Mouse (Mus musculus) hindlimb bud, embryonic 11.5 days (tissue): ENCODE data around the gene Pik3r5.
A peak's percentile ranks its signal among the peaks of the same experiment; 100 is the strongest.

Source experiments
- DNase-seq: peaks from one replicate; pipeline ENCODE4 v3.0.0-alpha.2; 2012; ENCODE audit warnings: low read depth, low spot score; ENCODE audit errors: extremely low spot score

Pik3r5 gene

DNA sequence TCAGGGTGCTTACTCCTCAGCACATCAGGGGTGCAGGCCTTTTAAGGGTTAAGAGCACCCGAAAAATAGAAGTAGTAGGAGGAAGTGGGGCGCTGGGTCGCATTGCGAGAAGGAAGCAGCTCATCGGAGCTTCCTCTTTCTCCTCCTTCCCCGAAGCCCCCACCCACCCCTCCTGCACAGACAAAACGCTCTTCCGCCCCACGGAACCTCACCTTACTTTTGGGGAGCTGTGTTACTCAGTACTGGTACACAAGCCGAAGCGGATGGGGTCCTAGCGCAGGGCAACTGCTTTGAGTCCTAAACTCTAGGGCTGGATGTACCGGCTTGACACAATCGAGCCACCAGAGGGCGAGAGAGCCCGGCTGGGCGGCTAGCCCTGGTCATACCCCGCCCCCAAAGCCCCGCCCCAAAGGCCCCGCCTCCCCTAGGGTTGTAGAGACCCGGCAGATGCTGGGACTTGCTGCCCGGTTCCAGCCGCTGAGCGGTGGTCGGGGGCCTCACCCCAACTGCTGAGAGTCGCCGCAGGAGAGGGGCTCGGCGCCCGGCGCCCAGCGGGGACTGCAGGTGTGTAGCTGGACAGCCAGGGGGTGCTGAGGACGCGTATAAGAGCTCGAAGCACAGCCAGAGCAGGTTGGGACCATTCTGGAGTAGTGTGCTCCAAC lies at the start of gene Pik3r5:
Gene Pik3r5, plus strand, starts transcription at position 423 of the 662 bp plus-strand sequence.
- DNase-seq: peak; percentile 41

- no peak for DNase-seq
These were observed 48.4 kb upstream of the Pik3r5 start for GRCm38 (mm10) chr11:68383519-68383918.

DNA sequence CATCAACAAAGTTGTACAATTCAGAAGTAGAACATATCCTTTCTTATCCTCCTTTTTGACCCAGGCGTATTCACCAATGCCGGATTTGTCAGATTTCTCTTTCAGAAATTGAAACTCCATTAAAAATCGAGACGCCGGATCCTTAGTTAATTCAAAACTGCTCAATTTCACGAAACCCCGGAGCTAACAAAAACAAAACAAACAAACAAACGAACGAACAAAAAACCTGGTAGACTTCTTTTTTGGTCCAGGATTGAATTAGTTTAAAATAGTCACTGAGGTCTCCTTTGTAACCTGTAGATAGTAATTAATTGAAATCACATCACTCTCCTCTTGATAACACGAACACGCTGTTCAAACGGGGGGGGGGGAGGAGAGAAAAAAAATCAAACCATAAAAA lies 47.8 kb upstream of the Pik3r5 start:
- no peak for DNase-seq

DNA sequence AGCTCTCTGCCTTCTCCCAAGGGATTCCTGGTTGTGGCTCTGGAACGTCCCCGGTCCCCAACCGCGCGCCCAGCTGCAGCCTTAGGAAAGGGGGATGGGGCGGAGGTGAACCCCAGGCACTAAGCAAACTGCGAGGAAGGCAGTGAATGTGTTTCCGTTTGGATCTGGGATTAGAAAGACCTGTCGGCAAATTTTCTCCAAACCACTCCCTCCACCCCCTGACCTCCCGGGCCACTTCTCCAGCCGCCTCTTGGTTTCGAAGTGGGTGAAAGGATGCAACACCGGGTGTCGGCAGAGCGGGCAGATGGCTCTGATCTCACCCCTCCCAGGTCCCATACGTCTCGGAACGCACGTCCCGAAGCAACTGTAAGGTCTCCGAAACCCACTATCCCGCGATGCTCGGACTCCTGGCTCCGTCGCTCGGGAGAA lies 47.3 kb upstream of the Pik3r5 start:
- DNase-seq: no peak

- DNase-seq: no peak
These were observed 46.7 kb upstream of the Pik3r5 start for GRCm38 (mm10) chr11:68385021-68385821.

DNA sequence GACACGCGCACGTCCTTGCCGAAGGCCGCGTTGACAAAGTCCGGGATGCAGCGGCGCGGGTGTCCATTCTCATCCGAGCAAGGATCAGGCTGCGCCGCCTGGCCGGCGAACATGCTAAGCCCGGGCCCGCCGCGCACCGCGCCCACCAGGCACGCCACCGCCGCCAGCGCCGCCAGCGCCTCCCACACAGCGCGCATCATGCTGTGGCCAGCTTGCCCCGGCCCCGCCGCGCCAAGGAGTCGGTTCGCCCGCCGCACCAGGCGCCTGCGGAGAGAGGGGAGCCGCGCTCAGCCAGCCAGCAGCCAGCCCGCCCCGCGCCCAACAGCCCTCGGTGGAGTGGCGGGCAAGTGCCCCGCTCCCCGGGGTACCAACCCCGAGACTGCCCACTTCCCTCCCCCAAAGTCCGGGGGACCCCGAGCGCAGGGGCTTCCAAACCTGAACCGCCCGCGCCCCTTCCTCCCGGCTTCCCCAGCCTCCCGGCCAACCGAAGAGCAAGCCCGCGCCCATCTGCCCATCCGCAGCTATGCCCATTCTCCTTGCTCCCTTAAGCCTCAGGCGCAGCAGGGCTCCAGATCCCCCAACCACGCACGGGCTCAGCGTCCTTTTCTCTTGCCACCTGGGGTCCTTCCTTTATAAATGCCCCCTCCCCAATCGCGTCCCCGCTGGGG lies 45.9 kb upstream of the Pik3r5 start:
- no peak for DNase-seq

- DNase-seq: no peak
These were observed 45.1 kb upstream of the Pik3r5 start for GRCm38 (mm10) chr11:68386589-68387440.

DNA sequence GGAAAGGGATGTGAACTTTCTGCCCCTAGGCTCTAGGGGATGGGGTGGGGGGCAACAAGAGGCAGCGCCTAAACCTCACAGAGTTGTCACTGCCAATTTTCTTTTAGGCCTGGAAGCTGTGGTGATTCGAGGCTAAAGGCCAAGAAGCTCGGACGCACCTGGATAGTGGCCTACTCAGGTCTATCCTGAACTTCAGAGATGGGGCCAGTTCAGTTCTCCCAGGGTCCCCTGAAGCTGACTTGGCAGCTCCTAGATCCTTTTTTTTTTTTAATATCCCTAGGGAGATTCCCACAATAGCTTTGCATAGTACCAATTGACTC lies 44.5 kb upstream of the Pik3r5 start:
- no peak for DNase-seq

- DNase-seq: no peak
These were observed 43.8 kb upstream of the Pik3r5 start for GRCm38 (mm10) chr11:68387971-68388654.

DNA sequence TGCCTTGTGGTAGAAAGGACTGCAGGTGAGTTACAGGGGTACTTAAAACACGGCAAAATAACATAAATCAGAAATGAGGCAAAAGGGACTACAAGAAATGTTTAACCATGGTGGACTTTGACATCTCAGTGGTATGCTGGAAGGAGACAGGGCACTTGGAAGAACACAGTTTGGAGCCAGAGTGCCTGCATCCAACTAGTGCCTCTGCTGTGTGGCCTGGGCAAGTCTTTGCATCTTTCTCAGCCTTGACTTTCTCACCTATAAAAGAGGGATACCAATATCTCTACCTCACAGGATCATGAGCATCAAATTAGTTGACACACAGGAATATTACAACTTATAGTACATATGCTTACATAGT lies 43.3 kb upstream of the Pik3r5 start:
- no peak for DNase-seq

- DNase-seq: no peak
These were observed 42.3 kb upstream of the Pik3r5 start for GRCm38 (mm10) chr11:68389621-68390020.

DNA sequence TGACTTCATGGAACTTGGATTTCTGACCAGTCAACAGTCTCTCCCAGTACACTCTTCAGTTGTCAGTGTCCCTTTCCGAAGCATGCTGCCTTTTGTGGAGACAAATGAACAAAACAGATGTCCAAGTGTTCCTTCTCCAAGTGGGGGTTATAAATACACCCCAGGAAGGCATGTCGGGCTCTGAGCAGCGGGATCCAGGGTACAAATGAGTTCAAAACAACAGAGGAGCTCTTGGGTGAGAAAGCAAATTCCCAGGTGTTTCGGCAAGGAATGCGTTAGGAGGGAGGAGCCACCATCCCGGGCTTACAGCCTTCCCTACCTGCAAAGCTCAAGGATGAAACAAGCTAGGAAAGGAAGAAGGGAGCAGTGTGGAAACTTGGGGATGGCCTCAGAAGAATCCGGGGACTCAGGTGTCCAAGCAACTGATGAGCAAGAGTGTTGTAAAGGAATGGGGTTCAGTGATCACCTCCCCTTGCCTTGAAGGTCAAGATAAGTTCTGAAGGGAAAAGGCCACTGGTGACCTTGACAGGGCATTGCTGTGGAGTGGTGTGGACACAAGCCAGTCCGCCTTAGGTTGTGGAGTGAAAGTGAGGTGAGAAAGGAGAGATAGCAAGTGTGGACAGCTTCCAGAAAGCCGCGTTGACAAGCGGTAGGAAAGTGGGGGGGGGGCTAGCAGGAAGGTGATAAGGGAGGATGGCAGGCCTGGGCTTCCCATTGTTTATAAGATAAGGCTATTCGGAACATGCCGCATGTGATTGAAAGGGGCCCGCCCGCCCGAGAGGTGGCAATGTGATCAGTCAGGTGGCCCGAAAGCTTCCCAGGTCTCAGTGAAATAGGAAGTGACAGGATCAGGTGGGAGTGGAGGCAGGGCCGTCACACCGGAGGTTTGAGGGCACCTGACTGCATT lies 41.3 kb upstream of the Pik3r5 start:
- no peak for DNase-seq

- DNase-seq: no peak
These were observed 37.9 kb upstream of the Pik3r5 start for GRCm38 (mm10) chr11:68393897-68394490.

DNA sequence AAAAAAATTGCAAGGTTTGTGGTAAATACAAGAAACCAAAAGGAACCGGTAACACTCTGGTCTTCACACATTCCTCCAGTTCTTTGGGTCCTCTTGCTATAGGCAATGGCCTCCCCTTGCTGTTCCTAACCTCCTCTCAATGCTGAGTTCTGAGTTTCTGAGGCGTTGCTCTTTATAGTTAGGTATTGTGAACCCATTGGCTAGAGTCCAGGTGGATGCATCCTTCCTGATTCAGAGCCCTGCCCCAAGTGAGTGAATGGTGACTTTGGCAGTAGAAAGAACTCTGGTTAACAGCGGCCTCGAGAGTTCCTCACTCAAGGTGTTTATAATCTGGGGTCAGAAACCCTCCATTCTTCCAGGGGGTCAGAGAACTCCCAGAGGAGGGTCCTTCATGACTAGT lies 37.2 kb upstream of the Pik3r5 start:
- no peak for DNase-seq

GRCm38 (mm10) chr11:68395546-68395945 lies 36.4 kb upstream of the Pik3r5 start:
- no peak for DNase-seq

DNA sequence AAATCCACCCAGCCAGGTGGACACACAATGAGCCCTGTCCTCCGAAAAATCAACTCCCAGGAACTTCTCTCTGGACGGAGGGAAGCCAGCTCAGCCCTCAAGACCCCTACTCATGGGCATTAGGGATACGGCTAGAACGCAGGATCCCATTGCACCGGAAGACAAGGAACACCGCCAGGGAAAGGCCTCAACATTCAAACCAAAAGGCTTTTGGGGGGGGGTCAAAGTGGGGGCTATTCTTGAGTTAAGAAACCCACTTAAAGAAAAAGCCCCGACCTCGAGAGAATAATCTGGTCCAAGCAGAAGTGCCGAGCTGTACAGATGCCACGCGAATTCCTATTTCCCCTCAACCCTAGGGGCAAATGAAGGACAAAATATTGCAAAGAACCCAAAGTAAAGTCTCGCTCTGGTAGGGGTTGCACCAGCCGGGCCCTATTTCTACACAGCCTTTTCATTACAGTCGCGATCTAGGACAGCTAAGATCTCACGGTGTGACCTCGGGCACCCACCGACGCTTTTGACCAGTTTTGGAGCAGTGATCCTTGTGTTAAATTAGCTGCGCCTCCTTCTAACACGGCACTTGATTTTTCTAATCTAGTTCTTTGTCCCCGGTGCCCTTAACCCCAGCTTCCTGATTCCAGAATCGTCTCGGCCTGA lies 32.9 kb upstream of the Pik3r5 start:
- no peak for DNase-seq

- DNase-seq: no peak
These were observed 32.3 kb upstream of the Pik3r5 start for GRCm38 (mm10) chr11:68399548-68400020.

DNA sequence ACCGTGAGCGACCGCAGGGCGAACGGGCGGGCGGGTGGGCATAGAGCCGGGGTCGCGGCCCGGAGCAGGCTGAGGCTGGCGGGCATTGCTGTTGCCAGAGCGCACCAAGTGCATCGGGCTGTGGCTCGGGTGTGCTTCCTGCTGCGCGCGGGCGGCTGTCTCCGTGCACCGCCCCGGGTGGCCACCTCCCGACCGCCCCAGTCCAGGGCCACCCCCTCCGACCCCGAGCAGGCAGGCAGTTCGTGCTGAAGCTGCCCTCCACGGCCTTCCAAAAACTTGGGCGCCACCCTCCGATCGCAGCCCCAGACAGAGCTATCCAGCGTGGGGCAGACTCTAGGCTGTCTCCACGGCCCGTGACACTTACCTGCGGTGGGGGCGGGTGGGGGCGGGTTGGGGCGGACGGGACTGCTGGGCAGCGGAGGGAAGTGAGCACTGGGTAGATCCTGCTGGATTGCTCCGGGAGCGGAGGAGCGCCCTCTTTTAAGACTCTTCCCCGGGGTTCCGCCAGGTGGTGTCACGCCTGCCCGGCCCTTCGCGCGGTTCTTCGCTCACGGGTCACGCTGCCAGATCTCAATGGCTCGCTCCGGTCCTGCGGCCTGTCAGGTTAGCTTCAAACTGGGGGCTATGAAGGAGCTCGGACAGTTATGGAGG lies 31.8 kb upstream of the Pik3r5 start:
- DNase-seq: no peak
